Mouse (Mus musculus) stomach, postnatal 0 days (tissue): ENCODE data around the gene Adh6a. TPM values are rescaled to one million over a fixed set of nuclear protein-coding genes. Genes with fewer than 3 reads are reported as not detected.

ENCODE experiments used
- ATAC-seq: fragments of 200-750 bp; cut with Nextera tagmentation; 2 replicates; pipeline ENCODE4 v1.8.0; 2017; ENCODE audit not compliant: low FRiP score, low TSS enrichment
- DNase-seq: peaks from one replicate; pipeline ENCODE4 v3.0.0-alpha.2; 2016; ENCODE audit warnings: low spot score
- H3K27ac ChIP-seq: fragments of 300-500 bp; sonication (generic); replicated peaks from 2 replicates; pipeline ENCODE4 v1.5.1; 2014; ENCODE audit warnings: mild to moderate bottlenecking, control low read depth
- H3K27me3 ChIP-seq: fragments of 300-500 bp; sonication (generic); 2 replicates; pipeline ENCODE4 v1.6.1; 2014; ENCODE audit warnings: low read length; ENCODE audit not compliant: control insufficient read depth, insufficient read depth
- H3K36me3 ChIP-seq: fragments of 300-500 bp; sonication (generic); 2 replicates; pipeline ENCODE4 v1.6.1; 2014; ENCODE audit warnings: low read length, mixed read lengths; ENCODE audit not compliant: control insufficient read depth, insufficient read depth
- H3K4me1 ChIP-seq: fragments of 300-500 bp; sonication (generic); replicated peaks from 2 replicates; pipeline ENCODE4 v1.6.1; 2014; ENCODE audit warnings: antibody characterized with exemption; ENCODE audit not compliant: control insufficient read depth, insufficient read depth
- H3K4me2 ChIP-seq: fragments of 300-500 bp; sonication (generic); replicated peaks from 2 replicates; pipeline ENCODE4 v1.6.1; 2014; ENCODE audit warnings: low read depth, mild to moderate bottlenecking, control low read depth, moderate library complexity
- H3K4me3 ChIP-seq: fragments of 300-500 bp; sonication (generic); 2 replicates; pipeline ENCODE4 v1.5.1; 2014; ENCODE audit warnings: low read depth, low read length, control low read depth
- H3K9ac ChIP-seq: fragments of 300-500 bp; sonication (generic); 2 replicates; pipeline ENCODE4 v1.6.1; 2014; ENCODE audit warnings: mild to moderate bottlenecking, low read length, control low read depth, mixed read lengths
- H3K9me3 ChIP-seq: fragments of 300-500 bp; sonication (generic); 2 replicates; pipeline ENCODE4 v1.6.1; 2016; ENCODE audit warnings: low read length; ENCODE audit not compliant: control insufficient read depth
- CTCF ChIP-seq: IDR thresholded peaks from 2 replicates; pipeline ENCODE4 v1.5.1; 2016; ENCODE audit warnings: antibody characterized with exemption, low read depth, mild to moderate bottlenecking, moderate library complexity
- EP300 ChIP-seq: optimal IDR thresholded peaks from 2 replicates; pipeline ENCODE3; 2016; ENCODE audit warnings: antibody characterized with exemption
- WGBS: fragments of 180-500 bp; shearing (Covaris S2); extraction: QIAGEN DNeasy Blood & Tissue Kit; methylation state at CpG from one replicate; pipeline ENCODE4 v1.1.7; 2014; 5-methylcytosine and 5-hydroxymethylcytosine counted together
- polyA plus RNA-seq: library from polyadenylated mRNA; unstranded; fragments of >200 nt; fragmentation: Nextera tagmentation; extraction: Ambion mirVana; gene quantifications from 2 replicates; pipeline ENCODE4 v1.2.1, GENCODE M21; 2015

The Adh6a gene
- polyA plus RNA-seq, 1 experiment from 2014 or later, result 47.0 TPM

DNA sequence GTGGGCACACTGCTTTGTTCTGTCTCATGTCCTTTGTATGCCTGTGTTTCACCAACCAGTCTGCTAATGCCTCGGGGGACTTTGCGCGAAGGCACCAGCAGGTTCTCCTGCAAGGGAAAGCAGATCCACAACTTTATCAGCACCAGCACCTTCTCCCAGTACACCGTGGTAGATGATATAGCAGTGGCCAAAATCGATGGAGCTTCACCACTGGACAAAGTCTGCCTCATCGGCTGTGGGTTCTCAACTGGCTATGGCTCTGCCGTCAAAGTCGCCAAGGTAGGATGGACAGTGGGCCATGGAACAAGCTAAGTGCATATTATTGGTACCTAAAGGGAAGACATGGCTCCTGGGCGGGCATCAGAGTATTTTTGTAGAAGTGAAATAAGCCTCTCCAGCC is 30.5 kb upstream of the Adh6a start:
- ATAC-seq, result no peak
- Histone ChIP-seq H3K4me1 (no peaks in the 10 kb centered on the region), H3K4me2 (no peak overlapping the region), H3K27ac (no peak overlapping the region), H3K36me3 (no peaks in the 10 kb centered on the region), H3K27me3 (no peaks in the 10 kb centered on the region), H3K4me3 (no peak overlapping the region), H3K9me3 (no peaks in the 10 kb centered on the region), H3K9ac (no peak overlapping the region)
- DNase-seq, result no peak
- TF ChIP-seq EP300, result no peak
- TF ChIP-seq CTCF, result no peak
- 95% methylated on average over 9 of the region's 9 CpGs for WGBS

DNA sequence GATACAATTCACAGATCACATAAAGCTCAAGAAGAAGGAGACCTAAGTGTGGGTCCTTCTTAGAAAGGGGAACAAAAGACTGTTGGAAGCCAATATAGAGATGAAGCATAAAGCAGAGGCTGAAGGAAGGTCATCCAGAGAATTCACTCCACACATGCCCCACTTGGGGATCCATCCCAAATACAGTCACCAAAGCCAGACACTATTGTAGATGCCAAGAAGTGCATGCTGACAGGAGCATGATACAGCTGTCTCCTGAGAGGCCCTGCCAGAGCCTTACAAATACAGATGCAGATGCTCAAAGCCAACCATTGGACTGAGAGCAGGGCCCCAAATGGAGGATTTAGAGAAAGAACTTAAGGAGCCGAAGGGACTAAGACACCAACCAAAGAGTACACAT is 29.3 kb upstream of the Adh6a start:
- Histone ChIP-seq H3K9ac (no peak overlapping the region), H3K4me3 (no peak overlapping the region), H3K4me2 (no peak overlapping the region), H3K9me3 (no peaks in the 10 kb centered on the region), H3K4me1 (no peaks in the 10 kb centered on the region), H3K36me3 (no peaks in the 10 kb centered on the region), H3K27ac (no peak overlapping the region), H3K27me3 (no peaks in the 10 kb centered on the region)
- DNase-seq (no peak), ATAC-seq (no peak)
- WGBS, result 79% methylated on average over 1 of the region's 1 CpGs
- TF ChIP-seq CTCF (no peak), EP300 (no peak)

DNA sequence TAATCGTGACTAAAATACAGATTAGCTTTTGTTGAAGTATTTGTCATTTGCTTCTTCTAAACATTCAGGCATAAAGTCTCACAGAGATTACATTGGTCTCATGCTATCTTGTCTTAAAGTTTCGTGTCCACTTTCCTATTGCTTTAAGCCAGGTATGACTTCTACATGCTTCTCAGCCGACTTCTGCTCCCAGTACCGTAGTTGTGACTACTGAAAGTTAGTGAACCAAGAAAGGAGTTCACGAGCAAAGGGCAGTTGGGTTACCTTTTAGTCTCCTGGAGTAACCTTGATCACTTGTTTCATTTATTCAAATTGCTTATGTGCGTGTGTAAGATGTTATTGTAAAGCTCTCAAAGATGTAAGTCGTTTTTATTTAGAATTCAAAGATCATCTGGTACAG is 27.1 kb upstream of the Adh6a start:
- H3K4me1 ChIP-seq, result no peaks in the 10 kb centered on the region
- ATAC-seq, result no peak
- no peak overlapping the region for H3K4me3 ChIP-seq
- 91% methylated on average over 7 of the region's 7 CpGs for WGBS
- H3K27ac ChIP-seq, result no peak overlapping the region
- no peak overlapping the region for H3K9ac ChIP-seq
- H3K27me3 ChIP-seq, result no peaks in the 10 kb centered on the region
- no peaks in the 10 kb centered on the region for H3K36me3 ChIP-seq
- no peak overlapping the region for H3K4me2 ChIP-seq
- no peak for DNase-seq
- no peak for TF ChIP-seq EP300
- TF ChIP-seq CTCF, result no peak
- H3K9me3 ChIP-seq, result no peaks in the 10 kb centered on the region

DNA sequence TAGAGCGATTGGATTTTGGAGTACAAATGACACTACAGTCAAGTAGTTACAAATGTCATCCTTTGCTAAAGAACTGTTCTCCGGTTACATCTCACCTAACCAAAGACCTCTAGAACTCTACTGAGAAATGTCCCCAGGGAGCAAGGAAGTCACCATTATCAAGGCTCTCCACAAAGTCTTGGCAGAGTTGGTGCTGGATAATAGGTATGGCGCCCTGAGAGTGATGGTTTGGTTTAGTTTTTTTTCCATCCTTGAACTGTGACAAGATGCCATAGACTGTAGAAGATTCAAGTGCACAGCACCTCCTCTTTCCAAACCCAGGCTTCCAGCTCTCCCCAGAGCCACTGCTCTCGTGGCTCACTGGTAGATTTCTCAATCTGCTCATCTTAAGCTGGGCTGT is 25.4 kb upstream of the Adh6a start:
- no peak for ATAC-seq
- WGBS, result 80% methylated on average over 4 of the region's 4 CpGs
- DNase-seq, result no peak

DNA sequence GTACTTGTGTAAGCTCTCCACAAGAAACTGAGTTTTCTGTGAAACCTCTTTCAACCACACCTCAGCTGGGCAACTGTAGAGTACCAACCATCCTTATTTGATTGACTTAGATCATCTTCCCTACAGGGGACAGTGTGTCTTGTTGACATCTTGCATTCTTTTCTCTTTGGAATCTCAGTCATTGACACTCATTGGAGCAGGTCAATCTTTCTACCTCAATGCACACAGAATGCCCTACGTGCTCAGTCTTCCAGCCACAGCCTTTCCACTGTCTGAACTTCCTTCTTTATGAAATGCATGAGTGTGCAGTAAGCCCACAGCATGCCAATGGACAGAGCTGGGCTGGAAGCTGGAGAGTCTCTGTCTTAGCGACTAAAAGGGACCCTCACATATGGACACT is 22.4 kb upstream of the Adh6a start:
- no peak for ATAC-seq
- H3K4me1 ChIP-seq, result no peaks in the 10 kb centered on the region
- H3K9me3 ChIP-seq, result no peaks in the 10 kb centered on the region
- no peak overlapping the region for H3K9ac ChIP-seq
- TF ChIP-seq EP300 (no peak), CTCF (no peak)
- no peak overlapping the region for H3K27ac ChIP-seq
- no peak for DNase-seq
- no peaks in the 10 kb centered on the region for H3K27me3 ChIP-seq
- no peak overlapping the region for H3K4me3 ChIP-seq
- WGBS, result 85% methylated on average over 2 of the region's 2 CpGs
- no peaks in the 10 kb centered on the region for H3K36me3 ChIP-seq
- H3K4me2 ChIP-seq, result no peak overlapping the region

More for the DNA sequence above, 25.4 kb upstream of the Adh6a start:
- H3K4me2 ChIP-seq, result no peak overlapping the region
- H3K27ac ChIP-seq, result no peak overlapping the region
- H3K27me3 ChIP-seq, result no peaks in the 10 kb centered on the region
- TF ChIP-seq CTCF (no peak), EP300 (no peak)
- no peaks in the 10 kb centered on the region for H3K36me3 ChIP-seq
- H3K9ac ChIP-seq, result no peak overlapping the region
- no peaks in the 10 kb centered on the region for H3K4me1 ChIP-seq
- H3K9me3 ChIP-seq, result no peaks in the 10 kb centered on the region
- H3K4me3 ChIP-seq, result no peak overlapping the region

DNA sequence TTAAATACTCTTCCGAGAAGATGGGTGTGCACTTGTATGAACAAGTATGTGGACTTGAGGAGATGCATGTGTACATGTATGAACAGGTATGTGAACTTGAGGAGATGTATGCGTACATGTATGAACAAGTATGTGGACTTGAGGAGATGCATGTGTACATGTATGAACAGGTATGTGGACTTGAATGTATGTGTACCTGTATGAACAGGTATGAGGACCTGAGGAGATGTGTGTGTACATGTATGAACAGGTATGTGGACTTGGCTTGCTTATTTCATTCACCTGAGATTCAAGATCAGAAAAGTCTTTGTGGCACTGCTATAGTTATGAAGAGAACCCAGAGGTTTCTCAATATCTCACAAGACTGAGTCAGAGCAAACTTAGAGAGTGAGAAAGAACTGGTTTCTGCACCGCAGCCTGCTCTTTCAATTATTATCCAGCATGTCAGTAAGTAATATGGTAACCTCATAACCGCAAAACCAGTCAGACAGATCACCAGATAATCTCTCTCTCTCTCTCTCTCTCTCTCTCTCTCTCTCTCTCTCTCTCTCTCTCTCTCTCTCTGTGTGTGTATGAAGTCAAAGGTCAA is 21.5 kb upstream of the Adh6a start:
- H3K4me1 ChIP-seq, result no peaks in the 10 kb centered on the region
- DNase-seq, result no peak
- H3K9me3 ChIP-seq, result no peaks in the 10 kb centered on the region
- H3K27ac ChIP-seq, result no peak overlapping the region
- TF ChIP-seq CTCF, result no peak
- TF ChIP-seq EP300, result no peak
- no peak overlapping the region for H3K4me2 ChIP-seq
- no peak overlapping the region for H3K4me3 ChIP-seq
- H3K36me3 ChIP-seq, result no peaks in the 10 kb centered on the region
- H3K9ac ChIP-seq, result no peak overlapping the region
- ATAC-seq, result no peak
- WGBS, result 87% methylated on average over 4 of the region's 4 CpGs
- H3K27me3 ChIP-seq, result no peaks in the 10 kb centered on the region
